Mouse (Mus musculus) CH12.LX (cell line): ENCODE data around the gene Letm1. TPM values are rescaled to one million over a fixed set of nuclear protein-coding genes. Genes with fewer than 3 reads are reported as not detected.

Source experiments
- DNase-seq: peaks from one replicate; pipeline ENCODE4 v3.0.0-alpha.2; 2013; ENCODE audit errors: extremely low read depth
- H3K27ac ChIP-seq: 2 replicates; pipeline ENCODE4 v1.5.1; 2012; ENCODE audit warnings: low read depth, mild to moderate bottlenecking, control low read depth, moderate library complexity; ENCODE audit not compliant: insufficient read depth
- H3K27me3 ChIP-seq: replicated peaks from 2 replicates; pipeline ENCODE3; 2012; ENCODE audit warnings: inconsistent platforms
- H3K36me3 ChIP-seq, 2 experiments: replicated peaks in 1 of 2; 2 replicates each; pipeline versions ENCODE3 to v1.6.1; 2012; ENCODE audit warnings: inconsistent platforms in 1 of 2, low read length in 1 of 2, mild to moderate bottlenecking in 1 of 2, mixed read lengths in 1 of 2, moderate library complexity in 1 of 2; ENCODE audit not compliant: control insufficient read depth in 1 of 2, insufficient read depth in 1 of 2
- H3K4me1 ChIP-seq, 2 experiments: 2 replicates each; pipeline ENCODE4 v1.6.1; 2012; ENCODE audit warnings: inconsistent platforms in 1 of 2, moderate library complexity in 1 of 2; ENCODE audit not compliant: insufficient read depth in 2 of 2, control insufficient read depth in 1 of 2
- H3K4me2 ChIP-seq: 2 replicates; pipeline ENCODE4 v1.6.1; 2012; ENCODE audit warnings: low read depth, mild to moderate bottlenecking, control low read depth; ENCODE audit not compliant: poor library complexity, insufficient read depth, severe bottlenecking
- H3K4me3 ChIP-seq, 3 experiments: fragments of 150-350 bp in 1 of 3; sonication (generic) in 1 of 3; replicated peaks in 1 of 3; 2 replicates each; pipeline versions ENCODE3 to v1.5.1; 2011 to 2012; ENCODE audit warnings: low read depth in 2 of 3, low read length in 2 of 3, mild to moderate bottlenecking in 2 of 3, moderate library complexity in 2 of 3, control low read depth in 1 of 3, improper control_type of control experiment in 1 of 3, inconsistent platforms in 1 of 3, mixed read lengths in 1 of 3; ENCODE audit not compliant: poor library complexity in 1 of 3
- H3K79me2 ChIP-seq: replicated peaks from 2 replicates; pipeline ENCODE4 v1.6.1; 2012; ENCODE audit warnings: mild to moderate bottlenecking, moderate library complexity; ENCODE audit not compliant: control insufficient read depth, poor library complexity, insufficient read depth, severe bottlenecking; ENCODE audit errors: extremely low read depth
- H3K9ac ChIP-seq: 2 replicates; pipeline ENCODE4 v1.6.1; 2012; ENCODE audit warnings: low read depth, mild to moderate bottlenecking, control low read depth, moderate library complexity; ENCODE audit not compliant: insufficient read depth
- H3K9me3 ChIP-seq: replicated peaks from 2 replicates; pipeline ENCODE3; 2012; ENCODE audit warnings: low read length, inconsistent platforms, mixed read lengths
- BHLHE40 ChIP-seq: IDR thresholded peaks from 2 replicates; pipeline ENCODE4 v1.6.1; 2011; ENCODE audit warnings: mild to moderate bottlenecking, low read depth, low read length, improper control_type of control experiment
- CTCF ChIP-seq, 2 experiments: IDR thresholded peaks in 1 of 2; conservative IDR thresholded peaks in 1 of 2; 2 replicates each; pipeline ENCODE4 v1.5.1; 2011 to 2012; ENCODE audit warnings: low read depth in 2 of 2, low read length in 2 of 2, improper control_type of control experiment in 1 of 2, inconsistent platforms in 1 of 2, mild to moderate bottlenecking in 1 of 2, moderate library complexity in 1 of 2
- E2F4 ChIP-seq: IDR thresholded peaks from 2 replicates; pipeline ENCODE4 v1.6.1; 2011; ENCODE audit warnings: low read depth, low read length, improper control_type of control experiment; ENCODE audit not compliant: insufficient replicate concordance
- IRF4 ChIP-seq: IDR thresholded peaks from 2 replicates; pipeline ENCODE4 v1.6.1; 2014; ENCODE audit warnings: low read depth, mild to moderate bottlenecking, inconsistent platforms, low read length, improper control_type of control experiment
- JUN ChIP-seq: IDR thresholded peaks from 2 replicates; pipeline ENCODE4 v1.6.1; 2011; ENCODE audit warnings: low read depth, mild to moderate bottlenecking, low read length, improper control_type of control experiment, moderate library complexity; ENCODE audit not compliant: insufficient read depth
- KAT2A ChIP-seq: IDR thresholded peaks from 2 replicates; pipeline ENCODE4 v1.6.1; 2012; ENCODE audit warnings: low read length, improper control_type of control experiment, inconsistent platforms; ENCODE audit not compliant: insufficient replicate concordance
- MAFK ChIP-seq: IDR thresholded peaks from 2 replicates; pipeline ENCODE4 v1.6.1; 2011; ENCODE audit warnings: low read length, improper control_type of control experiment; ENCODE audit not compliant: insufficient replicate concordance
- MEF2A ChIP-seq: IDR thresholded peaks from 2 replicates; pipeline ENCODE4 v1.6.1; 2014; ENCODE audit warnings: low read depth, mild to moderate bottlenecking, inconsistent platforms, low read length, improper control_type of control experiment, borderline replicate concordance
- MYC ChIP-seq: IDR thresholded peaks from 2 replicates; pipeline ENCODE4 v1.6.1; 2011; ENCODE audit warnings: low read depth, mild to moderate bottlenecking, improper control_type of control experiment, low read length
- NRF1 ChIP-seq: IDR thresholded peaks from 2 replicates; pipeline ENCODE4 v1.6.1; 2014; ENCODE audit warnings: low read depth, mild to moderate bottlenecking, inconsistent platforms, low read length, improper control_type of control experiment, moderate library complexity
- PAX5 ChIP-seq: IDR thresholded peaks from 2 replicates; pipeline ENCODE4 v1.6.1; 2012; ENCODE audit warnings: low read length, inconsistent platforms, mixed read lengths
- POLR2A ChIP-seq: IDR thresholded peaks from 2 replicates; pipeline ENCODE4 v1.6.1; 2011; ENCODE audit warnings: low read depth, mild to moderate bottlenecking, improper control_type of control experiment, low read length
- TBP ChIP-seq: conservative IDR thresholded peaks from 2 replicates; pipeline ENCODE4 v1.6.1; 2011; ENCODE audit warnings: low read depth, low read length, improper control_type of control experiment
- TCF12 ChIP-seq: IDR thresholded peaks from 2 replicates; pipeline ENCODE4 v1.6.1; 2014; ENCODE audit warnings: low read depth, mild to moderate bottlenecking, inconsistent platforms, low read length, improper control_type of control experiment
- UBTF ChIP-seq: IDR thresholded peaks from 2 replicates; pipeline ENCODE4 v1.6.1; 2012; ENCODE audit warnings: low read depth, mild to moderate bottlenecking, inconsistent platforms, low read length, improper control_type of control experiment, moderate library complexity
- USF2 ChIP-seq: conservative IDR thresholded peaks from 2 replicates; pipeline ENCODE4 v1.6.1; 2011; ENCODE audit warnings: low read depth, low read length, improper control_type of control experiment
- ZKSCAN1 ChIP-seq: IDR thresholded peaks from 2 replicates; pipeline ENCODE4 v1.6.1; 2012; ENCODE audit warnings: low read depth, inconsistent platforms, low read length, improper control_type of control experiment, borderline replicate concordance
- ZNF384 ChIP-seq: IDR thresholded peaks from 2 replicates; pipeline ENCODE4 v1.6.1; 2012; ENCODE audit warnings: low read depth, low read length, improper control_type of control experiment, inconsistent platforms
- dilution Hi-C: fragments of 300-500 bp; cut with MboI; formaldehyde crosslinking; loops from 2 replicates; pipeline ENCODE4 v1.14.3; 2020; ENCODE audit warnings: low sequenced_read_pairs; ENCODE audit not compliant: extremely low pct_unique_long_range_greater_than_20kb, extremely low pct_ligation_motif_present
- in situ Hi-C: fragments of 300-500 bp; cut with MboI; formaldehyde crosslinking; loops from 3 replicates; pipeline ENCODE4 v1.14.3; 2019; ENCODE audit warnings: low sequenced_read_pairs, low pct_ligation_motif_present, low pct_unique_long_range_greater_than_20kb, mixed read lengths
- polyA plus RNA-seq: library from polyadenylated mRNA; unstranded; fragments of >175 nt; gene quantifications from 2 replicates; pipeline ENCODE4 v1.2.1, GENCODE M21; 2012; ENCODE audit warnings: low read depth; ENCODE audit not compliant: insufficient read length
- total RNA-seq, 2 experiments: library from RNA; depleted of rRNA; stranded (reverse); fragments of 300-350 nt in 1 of 2; fragments of >200 nt in 1 of 2; gene quantifications; 2 replicates each; pipeline ENCODE4 v1.2.3; 2012 to 2014

Letm1 gene
- total and polyA plus RNA-seq, 3 experiments: 21.8 to 43.4 (median 27.6) TPM

- Histone ChIP-seq H3K27ac (no peak overlapping the region), H3K27me3 (no peaks in the 10 kb centered on the region), H3K9ac (no peak overlapping the region), H3K4me3 (no peak overlapping the region), H3K79me2 (no peaks in the 10 kb centered on the region), H3K36me3 (peaks cover 54 to 91% of the 10 kb centered on the region in 2 experiments), H3K9me3 (no peaks in the 10 kb centered on the region), H3K4me1 (no peaks in the 10 kb centered on the region), H3K4me2 (no peak overlapping the region)
- in situ Hi-C loops (loop anchor here (5.0 kb wide), 1 partner anchor 61 kb away; no protein-coding TSS in a partner anchor), dilution Hi-C loops (no loop called here)
- TF ChIP-seq TBP (no peak), MYC (no peak), CTCF (conservative IDR thresholded peaks at IDR 0.05 in 1 of 2, IDR thresholded peaks at IDR 0.05 in 1 of 2; ENCODE audit: low read depth in 2 of 2, low read length in 2 of 2) (no peak), USF2 (no peak), TCF12 (no peak), E2F4 (no peak), ZKSCAN1 (no peak), KAT2A (no peak), UBTF (no peak), IRF4 (no peak), NRF1 (no peak), MEF2A (no peak), ZNF384 (no peak), MAFK (no peak), JUN (no peak)
- DNase-seq: no peak
Measured at GRCm38 (mm10) chr5:33743481-33743880, 39.1 kb downstream of the Letm1 start.

DNA sequence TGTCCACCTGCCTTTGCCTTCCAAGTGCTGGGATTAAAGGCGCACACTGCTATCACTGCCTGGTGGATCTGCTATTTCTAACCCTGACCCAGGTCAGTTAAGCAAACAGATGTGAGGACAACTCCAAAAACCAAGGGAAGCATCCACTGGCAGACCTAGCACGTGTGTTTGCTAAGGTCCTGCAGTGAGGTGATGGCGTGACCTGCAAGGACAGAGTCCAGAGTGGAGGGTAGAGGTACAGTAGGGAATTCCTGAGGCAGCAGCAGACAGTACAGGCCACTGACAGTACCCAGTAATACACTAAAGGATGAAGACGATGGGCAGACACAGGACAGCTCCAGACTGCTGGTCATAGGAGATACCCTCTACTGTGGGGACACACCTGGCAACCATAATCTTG, 42.1 kb downstream of the Letm1 start:
- Histone ChIP-seq H3K27me3 (no peaks in the 10 kb centered on the region), H3K9ac (no peak overlapping the region), H3K4me3 (no peak overlapping the region), H3K36me3 (peaks cover 29 to 63% of the 10 kb centered on the region in 2 experiments), H3K9me3 (no peaks in the 10 kb centered on the region), H3K4me2 (no peak overlapping the region), H3K79me2 (no peaks in the 10 kb centered on the region), H3K4me1 (no peaks in the 10 kb centered on the region), H3K27ac (no peak overlapping the region)
- no peak for DNase-seq
- dilution Hi-C loops: no loop called here
- TF ChIP-seq PAX5 (no peak), POLR2A (no peak), MEF2A (no peak), IRF4 (no peak), BHLHE40 (no peak), ZNF384 (no peak), MAFK (no peak), UBTF (no peak), MYC (no peak)
- in situ Hi-C loops: loop anchor here (5.0 kb wide), 1 partner anchor 58 kb away; no protein-coding TSS in a partner anchor
